Mouse (Mus musculus) cerebellum, postnatal 14 days (tissue): ENCODE measurements at regions not wholly inside any gene's neighbourhood (a gene's known extent, or its start where the extent isn't known, plus 50 kb on each side); places are given as distances from the start of the nearest gene placed in this dataset.

Source experiments
- DNase-seq, 2 experiments: peaks; one replicate each; pipeline ENCODE4 v3.0.0; 2021; ENCODE audit warnings: mixed read lengths in 2 of 2

- peak; percentile 53 to 85 for DNase-seq
These were observed 917.5 kb downstream of the Olfm4 start for GRCm38 (mm10) chr14:80901346-80901745.

- DNase-seq, result peak; percentile 41 to 67
These were observed 917.9 kb downstream of the Olfm4 start for GRCm38 (mm10) chr14:80901759-80902163.

GRCm38 (mm10) chr14:80916031-80916430 lies 932.1 kb downstream of the Olfm4 start:
- no peak for DNase-seq

GRCm38 (mm10) chr14:80923732-80924131 lies 939.9 kb downstream of the Olfm4 start:
- DNase-seq, result no peak

- no peak for DNase-seq
These were observed 976.1 kb downstream of the Olfm4 start for GRCm38 (mm10) chr14:80959966-80960365.

GRCm38 (mm10) chr14:80975795-80976194 lies 991.9 kb downstream of the Olfm4 start:
- no peak for DNase-seq

- DNase-seq, result no peak
These were observed 992.8 kb downstream of the Olfm4 start for GRCm38 (mm10) chr14:80976662-80977061.

GRCm38 (mm10) chr14:80979475-80979874 lies 995.6 kb downstream of the Olfm4 start:
- no peak for DNase-seq

- no peak for DNase-seq
These were observed 1006.3 kb downstream of the Olfm4 start for GRCm38 (mm10) chr14:80990192-80990591.

- no peak for DNase-seq
These were observed 1006.9 kb downstream of the Olfm4 start for GRCm38 (mm10) chr14:80990679-80991286.

- DNase-seq, result no peak
These were observed 1015.1 kb downstream of the Olfm4 start for GRCm38 (mm10) chr14:80999030-80999429.

- no peak for DNase-seq
These were observed 1029.3 kb downstream of the Olfm4 start for GRCm38 (mm10) chr14:81013208-81013607.

GRCm38 (mm10) chr14:81031475-81031874 lies 1047.6 kb downstream of the Olfm4 start:
- peak in 1 of 2 experiments; percentile 3 for DNase-seq

- no peak for DNase-seq
These were observed 1053.8 kb downstream of the Olfm4 start for GRCm38 (mm10) chr14:81037635-81038034.

GRCm38 (mm10) chr14:81038045-81038444 lies 1054.2 kb downstream of the Olfm4 start:
- DNase-seq, result no peak
